Mouse (Mus musculus): ENCODE data around the gene Rnf227.
A peak's percentile ranks its signal among the peaks of the same experiment; 100 is the strongest.
"Not testable (repeated sequence)": the region's sequence is repeated elsewhere in the genome, so short reads cannot be mapped to it uniquely, and the experiment has no call there.

The Rnf227 gene

GRCm38 (mm10) chr11:69340161-69341131 lies at the start of gene Rnf227:
Gene Rnf227, plus strand, starts transcription at chr11:69340461.
- DNase-seq, result peak; percentile 89

- no peak for DNase-seq
These were observed 49.1 kb upstream of the Rnf227 start for GRCm38 (mm10) chr11:69291111-69291510.

DNA sequence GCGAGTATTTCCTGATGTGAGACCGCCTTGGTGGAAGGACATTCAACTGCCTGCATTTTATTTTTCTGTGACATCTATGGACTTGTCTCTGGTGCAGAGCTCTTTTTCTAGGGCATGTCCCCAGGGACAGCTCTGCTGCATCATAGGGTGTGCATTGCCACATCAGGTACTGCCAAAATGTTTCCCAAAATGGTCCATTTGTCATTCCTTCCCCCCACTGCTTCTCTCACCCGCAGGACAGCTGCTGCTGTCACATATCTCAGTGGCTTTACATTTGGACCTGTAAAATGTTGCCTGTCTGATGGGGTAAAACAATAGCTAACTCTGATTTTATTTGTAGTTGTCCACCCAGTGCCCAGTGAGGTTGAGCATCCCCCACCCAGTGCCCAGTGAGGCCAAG lies 45.0 kb upstream of the Rnf227 start:
- no peak for DNase-seq

GRCm38 (mm10) chr11:69297799-69298198 lies 42.5 kb upstream of the Rnf227 start:
- DNase-seq, result no peak

GRCm38 (mm10) chr11:69298231-69298630 lies 42.0 kb upstream of the Rnf227 start:
- DNase-seq, result no peak

- DNase-seq, result no peak
These were observed 37.4 kb upstream of the Rnf227 start for GRCm38 (mm10) chr11:69302817-69303216.

GRCm38 (mm10) chr11:69305291-69305690 lies 35.0 kb upstream of the Rnf227 start:
- DNase-seq, result no peak

DNA sequence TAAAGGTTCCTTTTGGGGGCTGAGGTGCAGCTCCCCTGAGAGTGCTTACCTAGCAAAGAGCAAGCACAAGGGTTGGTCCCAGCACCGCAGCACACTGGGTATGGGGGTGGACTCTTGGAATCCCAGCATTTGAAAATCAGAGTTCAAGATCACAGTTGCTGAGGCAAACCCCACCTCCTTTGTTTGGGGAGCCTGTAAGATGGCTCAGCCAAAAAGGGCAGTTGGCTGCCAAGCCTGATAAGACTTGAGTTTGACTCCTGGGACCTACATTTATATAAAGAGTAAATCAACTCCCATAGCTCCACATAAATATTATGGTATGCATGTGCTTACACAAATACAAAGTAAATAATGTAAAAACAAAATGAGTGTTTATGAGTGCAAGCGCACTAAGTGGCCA lies 34.2 kb upstream of the Rnf227 start:
- DNase-seq, result no peak

- DNase-seq, result no peak
These were observed 29.0 kb upstream of the Rnf227 start for GRCm38 (mm10) chr11:69311266-69311665.

DNA sequence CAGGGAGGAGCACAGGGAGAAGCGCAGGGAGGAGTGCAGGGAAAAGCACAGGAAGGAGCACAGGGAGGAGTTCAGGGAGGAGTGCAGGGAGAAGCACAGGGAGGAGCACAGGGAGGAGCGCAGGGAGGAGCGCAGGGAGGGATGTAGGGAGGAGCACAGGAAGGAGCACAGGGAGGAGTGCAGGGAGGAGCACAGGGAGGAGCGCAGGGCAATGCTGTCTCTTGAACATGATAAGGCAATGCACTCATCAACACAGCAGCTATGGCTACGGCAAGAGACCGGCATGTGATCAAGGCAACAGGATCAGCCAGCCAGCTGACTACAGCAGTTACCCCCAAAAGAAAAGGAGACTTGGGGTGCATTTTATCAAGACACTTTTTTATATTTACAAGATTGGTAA lies 23.9 kb upstream of the Rnf227 start:
- no peak for DNase-seq

GRCm38 (mm10) chr11:69318000-69318399 lies 22.3 kb upstream of the Rnf227 start:
- not testable (repeated sequence) for DNase-seq

DNA sequence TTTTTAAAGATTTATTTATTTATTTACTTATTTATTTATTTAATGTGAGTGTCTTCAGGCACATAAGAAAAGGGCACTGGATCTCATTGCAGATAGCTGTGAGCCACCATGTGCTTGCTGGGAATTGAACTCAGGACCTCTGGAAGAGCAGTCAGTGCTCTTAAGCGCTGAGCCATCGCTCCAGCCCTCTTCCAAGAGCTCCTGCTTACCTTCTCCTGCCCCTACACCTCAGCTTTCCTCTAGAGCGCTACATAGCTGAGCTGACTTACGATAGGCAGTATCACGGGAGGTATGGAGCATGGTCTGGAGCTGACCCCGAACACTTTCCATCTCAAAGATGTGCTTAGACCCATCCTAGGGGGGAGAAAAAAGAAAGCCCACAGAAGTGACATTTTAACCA lies 18.7 kb upstream of the Rnf227 start:
- no peak for DNase-seq

DNA sequence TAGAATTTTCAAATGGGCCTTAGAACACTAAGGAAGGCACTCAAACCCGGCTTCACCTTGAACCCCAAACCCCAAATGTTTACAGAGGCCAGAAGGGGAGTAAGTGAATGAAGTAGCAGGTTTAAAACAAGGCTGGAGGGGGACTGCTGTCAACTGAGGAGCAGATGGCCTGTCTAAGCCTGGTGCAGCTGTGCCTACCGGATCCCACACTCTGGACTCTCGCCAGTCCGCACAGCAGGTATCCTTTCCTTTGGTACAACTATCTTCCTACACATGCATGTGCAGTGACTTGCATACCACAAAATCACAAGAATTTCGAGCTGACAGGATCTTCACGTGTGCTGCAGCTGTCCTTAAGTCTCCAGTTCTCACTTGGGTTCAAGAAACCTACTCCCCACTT lies 18.3 kb upstream of the Rnf227 start:
- peak; percentile 64 for DNase-seq

GRCm38 (mm10) chr11:69322693-69323471 lies 17.4 kb upstream of the Rnf227 start:
- no peak for DNase-seq

GRCm38 (mm10) chr11:69323667-69324111 lies 16.6 kb upstream of the Rnf227 start, which contains the start of the genes Cntrob and Trappc1:
Gene Cntrob, minus strand, starts transcription at chr11:69323775.
Gene Trappc1, plus strand, starts transcription at chr11:69323980.
- peak; percentile 99 for DNase-seq

- no peak for DNase-seq
These were observed 15.5 kb upstream of the Rnf227 start for GRCm38 (mm10) chr11:69324749-69325148.

GRCm38 (mm10) chr11:69325628-69326407 lies 14.4 kb upstream of the Rnf227 start, which contains the start of gene Kcnab3:
Gene Kcnab3, plus strand, starts transcription at chr11:69326258.
- DNase-seq, result peak; percentile 78

GRCm38 (mm10) chr11:69326408-69327156 lies 13.7 kb upstream of the Rnf227 start:
- no peak for DNase-seq

DNA sequence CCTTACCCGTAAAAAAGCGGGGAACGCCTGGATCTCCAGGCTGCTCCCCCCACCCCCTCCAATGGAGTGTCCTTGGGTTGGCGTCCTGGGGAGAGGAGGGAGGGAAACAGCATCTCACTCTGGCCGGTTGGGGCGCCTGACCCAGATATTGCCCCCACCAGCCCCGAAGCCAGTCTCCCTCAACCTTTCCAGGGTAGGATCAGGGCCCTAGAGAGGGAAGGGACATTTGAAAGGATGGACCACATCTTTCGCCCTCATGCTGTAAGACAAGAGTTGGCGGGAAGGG lies 13.2 kb upstream of the Rnf227 start:
- no peak for DNase-seq

GRCm38 (mm10) chr11:69327648-69328047 lies 12.6 kb upstream of the Rnf227 start:
- no peak for DNase-seq

- no peak for DNase-seq
These were observed 11.7 kb upstream of the Rnf227 start for GRCm38 (mm10) chr11:69328517-69328916.

DNA sequence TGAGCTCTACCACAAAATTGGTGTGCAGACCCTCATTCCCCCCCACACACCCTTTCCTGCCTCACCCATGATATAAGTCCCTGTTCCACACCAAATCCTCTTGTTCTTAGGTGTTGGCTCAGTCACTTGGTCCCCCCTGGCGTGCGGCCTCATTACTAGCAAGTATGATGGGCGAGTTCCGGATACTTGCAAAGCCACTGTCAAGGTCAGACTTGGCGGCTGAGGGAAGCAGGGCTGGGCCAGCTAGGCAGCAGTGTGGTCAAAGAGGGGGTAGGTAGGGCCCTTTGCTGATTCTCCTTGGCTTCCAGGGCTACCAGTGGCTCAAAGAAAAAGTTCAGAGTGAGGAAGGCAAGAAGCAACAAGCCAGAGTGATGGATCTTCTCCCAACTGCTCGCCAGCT lies 9.1 kb upstream of the Rnf227 start:
- no peak for DNase-seq

Measured in right cerebral cortex, postnatal 25 days (tissue).